Mouse (Mus musculus): ENCODE results near the gene Best2.

DNA sequence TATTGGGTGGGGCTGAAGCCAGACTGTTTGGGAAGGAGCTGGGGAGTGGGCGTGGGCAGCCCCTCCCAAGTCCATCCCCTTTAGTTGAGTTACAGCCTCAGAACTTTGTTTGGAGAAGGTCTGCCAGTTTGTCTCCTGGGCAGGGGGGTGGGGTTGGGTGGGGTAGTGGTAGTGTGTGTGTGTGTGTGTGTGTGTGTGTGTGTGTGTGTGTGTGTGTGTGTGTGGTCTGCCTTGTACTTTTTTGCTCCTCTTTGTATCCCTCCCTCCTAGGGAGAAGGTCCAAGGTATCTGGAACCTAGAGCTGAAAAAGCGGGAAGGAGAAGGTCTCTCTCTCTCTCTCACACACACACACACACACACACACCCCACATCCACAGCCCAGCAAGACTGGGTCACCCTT lies at the start of gene Best2:
- TF ChIP-seq POLR2A (IDR thresholded peaks at IDR 0.05; ENCODE audit: borderline replicate concordance, extremely low read depth, low read depth, low read length): no peak
- no peak for TF ChIP-seq CTCF (IDR thresholded peaks at IDR 0.05; ENCODE audit: insufficient read depth, low read length)
